Mouse (Mus musculus): Measurements from ENCODE around the gene Rap1b.

GRCm38 (mm10) chr10:117846796-117847195, 961 bp upstream of the Rap1b start:
- TF ChIP-seq FLI1 (IDR thresholded peaks at IDR 0.05; ENCODE audit: low read length) (no peak), GATA1 (IDR thresholded peaks at IDR 0.05; ENCODE audit: borderline replicate concordance, low read length) (no peak)

Data from megakaryocyte, embryonic 14.5 days (primary cell).